Mouse (Mus musculus) ES-Bruce4 (cell line): Measurements from ENCODE around the gene Fam173b.

Source experiments
- CTCF ChIP-seq: IDR thresholded peaks from one replicate; pipeline ENCODE4 v1.8.1; 2011; ENCODE audit warnings: low read depth, low read length
- EP300 ChIP-seq: IDR thresholded peaks from 2 replicates; pipeline ENCODE4 v1.6.1; 2011; ENCODE audit warnings: low read depth, low read length; ENCODE audit not compliant: insufficient read depth
- POLR2A ChIP-seq: IDR thresholded peaks from one replicate; pipeline ENCODE4 v1.8.1; 2011; ENCODE audit warnings: low read length; ENCODE audit not compliant: insufficient read depth

DNA sequence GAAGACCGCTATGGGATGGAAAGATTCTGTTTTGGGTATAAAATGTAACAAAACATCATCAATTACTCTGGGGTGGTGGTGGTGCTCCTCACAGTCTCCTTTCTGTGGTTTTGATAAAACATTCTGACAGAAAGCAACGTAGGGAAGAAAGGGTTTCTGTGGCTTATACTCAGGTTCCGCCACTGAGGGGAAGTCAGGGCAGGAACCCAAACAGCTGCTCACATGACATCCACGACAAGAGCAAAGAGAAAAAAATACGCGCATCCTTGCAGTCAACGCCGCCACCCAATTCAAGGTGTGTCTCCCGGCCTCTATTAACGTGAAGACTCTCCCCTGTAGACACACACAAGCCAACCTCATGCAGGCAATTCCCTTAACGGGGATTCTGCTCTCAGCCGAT lies 48.0 kb downstream of the Fam173b start:
- TF ChIP-seq CTCF, result no peak
- no peak for TF ChIP-seq POLR2A
- no peak for TF ChIP-seq EP300
